Mouse (Mus musculus): ENCODE measurements around the gene Il20ra. TPM values are rescaled to one million over a fixed set of nuclear protein-coding genes. Genes with fewer than 3 reads are reported as not detected.

The Il20ra gene
- total and polyA plus RNA-seq, 3 experiments, result not detected

- Histone ChIP-seq H3K79me2 (replicated peaks; ENCODE audit: control insufficient read depth, extremely low read depth, insufficient read depth, poor library complexity, severe bottlenecking) (no peaks in the 10 kb centered on the region), H3K4me2 (ENCODE audit: insufficient read depth, low read depth, poor library complexity, severe bottlenecking) (no peak overlapping the region), H3K27ac (ENCODE audit: insufficient read depth, low read depth) (no peak overlapping the region), H3K4me1 (ENCODE audit: control insufficient read depth in 1 of 2, insufficient read depth in 2 of 2) (no peaks in the 10 kb centered on the region), H3K9ac (ENCODE audit: insufficient read depth, low read depth) (no peak overlapping the region), H3K4me3 (replicated peaks in 1 of 3; ENCODE audit: low read depth in 2 of 3, low read length in 2 of 3, poor library complexity in 1 of 3) (no peak overlapping the region), H3K9me3 (replicated peaks; ENCODE audit: low read length) (no peaks in the 10 kb centered on the region), H3K27me3 (replicated peaks) (no peaks in the 10 kb centered on the region), H3K36me3 (replicated peaks in 1 of 2; ENCODE audit: control insufficient read depth in 1 of 2, insufficient read depth in 1 of 2, low read length in 1 of 2) (no peaks in the 10 kb centered on the region)
- in situ Hi-C loops (cut with MboI; ENCODE audit: low pct_ligation_motif_present, low pct_unique_long_range_greater_than_20kb, low sequenced_read_pairs) (no loop called here), dilution Hi-C loops (cut with MboI; ENCODE audit: extremely low pct_ligation_motif_present, extremely low pct_unique_long_range_greater_than_20kb, low sequenced_read_pairs) (no loop called here)
- TF ChIP-seq NRF1 (IDR thresholded peaks at IDR 0.05; ENCODE audit: low read depth, low read length), result no peak
- no peak for TF ChIP-seq HCFC1 (IDR thresholded peaks at IDR 0.05; ENCODE audit: low read depth, low read length)
- no peak for TF ChIP-seq SMC3 (IDR thresholded peaks at IDR 0.05; ENCODE audit: low read depth, low read length)
- TF ChIP-seq MYC (IDR thresholded peaks at IDR 0.05; ENCODE audit: low read depth, low read length), result no peak
- no peak for TF ChIP-seq EP300 (IDR thresholded peaks at IDR 0.05; ENCODE audit: low read length)
- no peak for TF ChIP-seq BHLHE40 (IDR thresholded peaks at IDR 0.05; ENCODE audit: low read depth, low read length)
- TF ChIP-seq GABPA (IDR thresholded peaks at IDR 0.05; ENCODE audit: insufficient replicate concordance, low read depth, low read length), result no peak
- no peak for TF ChIP-seq IRF4 (IDR thresholded peaks at IDR 0.05; ENCODE audit: low read depth, low read length)
- no peak for TF ChIP-seq MAZ (IDR thresholded peaks at IDR 0.05; ENCODE audit: low read depth, low read length)
- no peak for TF ChIP-seq CHD2 (IDR thresholded peaks at IDR 0.05; ENCODE audit: low read length)
- no peak for TF ChIP-seq RCOR1 (conservative IDR thresholded peaks at IDR 0.05; ENCODE audit: low read depth, low read length)
- no peak for TF ChIP-seq ZKSCAN1 (IDR thresholded peaks at IDR 0.05; ENCODE audit: borderline replicate concordance, low read depth, low read length)
- no peak for TF ChIP-seq POLR2A (IDR thresholded peaks at IDR 0.05; ENCODE audit: low read depth, low read length)
- TF ChIP-seq MXI1 (IDR thresholded peaks at IDR 0.05; ENCODE audit: low read depth, low read length), result no peak
- no peak for TF ChIP-seq ELF1 (IDR thresholded peaks at IDR 0.05; ENCODE audit: low read depth, low read length)
- TF ChIP-seq SIN3A (IDR thresholded peaks at IDR 0.05; ENCODE audit: low read length), result no peak
- DNase-seq (ENCODE audit: extremely low read depth), result peak; percentile 23
Measured at GRCm38 (mm10) chr10:19802958-19803357, 90.6 kb downstream of the Il20ra start.

GRCm38 (mm10) chr10:19804763-19805162 is 92.4 kb downstream of the Il20ra start:
- H3K4me2 ChIP-seq (ENCODE audit: insufficient read depth, low read depth, poor library complexity, severe bottlenecking), result no peak overlapping the region
- in situ Hi-C loops (cut with MboI; ENCODE audit: low pct_ligation_motif_present, low pct_unique_long_range_greater_than_20kb, low sequenced_read_pairs) (no loop called here), dilution Hi-C loops (cut with MboI; ENCODE audit: extremely low pct_ligation_motif_present, extremely low pct_unique_long_range_greater_than_20kb, low sequenced_read_pairs) (no loop called here)
- no peaks in the 10 kb centered on the region for H3K79me2 ChIP-seq (replicated peaks; ENCODE audit: control insufficient read depth, extremely low read depth, insufficient read depth, poor library complexity, severe bottlenecking)
- DNase-seq (ENCODE audit: extremely low read depth), result no peak
- no peaks in the 10 kb centered on the region for H3K36me3 ChIP-seq (replicated peaks in 1 of 2; ENCODE audit: control insufficient read depth in 1 of 2, insufficient read depth in 1 of 2, low read length in 1 of 2)
- no peaks in the 10 kb centered on the region for H3K27me3 ChIP-seq (replicated peaks)
- no peak overlapping the region for H3K27ac ChIP-seq (ENCODE audit: insufficient read depth, low read depth)
- no peak overlapping the region for H3K4me3 ChIP-seq (replicated peaks in 1 of 3; ENCODE audit: low read depth in 2 of 3, low read length in 2 of 3, poor library complexity in 1 of 3)
- no peaks in the 10 kb centered on the region for H3K9me3 ChIP-seq (replicated peaks; ENCODE audit: low read length)
- no peak for TF ChIP-seq ZKSCAN1 (IDR thresholded peaks at IDR 0.05; ENCODE audit: borderline replicate concordance, low read depth, low read length)
- no peak for TF ChIP-seq EP300 (IDR thresholded peaks at IDR 0.05; ENCODE audit: low read length)
- TF ChIP-seq GABPA (IDR thresholded peaks at IDR 0.05; ENCODE audit: insufficient replicate concordance, low read depth, low read length), result no peak
- TF ChIP-seq TBP (conservative IDR thresholded peaks at IDR 0.05; ENCODE audit: low read depth, low read length), result no peak
- TF ChIP-seq NRF1 (IDR thresholded peaks at IDR 0.05; ENCODE audit: low read depth, low read length), result no peak
- no peak overlapping the region for H3K9ac ChIP-seq (ENCODE audit: insufficient read depth, low read depth)
- H3K4me1 ChIP-seq (ENCODE audit: control insufficient read depth in 1 of 2, insufficient read depth in 2 of 2), result no peaks in the 10 kb centered on the region

Other genes starting within 250 kb of the Il20ra start
- 17.3 and 17.6 TPM in 2 replicates for gene Ifngr1, start 120.6 kb upstream of the Il20ra start, total RNA-seq (2012; rRNA removed)
- 36.0 and 36.7 TPM in 2 replicates for gene Ifngr1, start 120.6 kb upstream of the Il20ra start, total RNA-seq (2014; rRNA removed)
- gene Ifngr1, start 120.6 kb upstream of the Il20ra start, polyA plus RNA-seq (2012; ENCODE audit: insufficient read length, low read depth), result 26.7 and 28.1 TPM in 2 replicates
- 0.08 and 0.13 TPM in 2 replicates for gene Il22ra2, start 90.6 kb upstream of the Il20ra start, total RNA-seq (2012; rRNA removed)
- gene Il22ra2, start 90.6 kb upstream of the Il20ra start, total RNA-seq (2014; rRNA removed), result not detected in 2 replicates
- gene Il22ra2, start 90.6 kb upstream of the Il20ra start, polyA plus RNA-seq (2012; ENCODE audit: insufficient read length, low read depth), result not detected in 2 replicates
- 0.21 and 0.93 TPM in 2 replicates for gene Slc35d3, start 138.9 kb downstream of the Il20ra start, total RNA-seq (2012; rRNA removed)
- gene Slc35d3, start 138.9 kb downstream of the Il20ra start, total RNA-seq (2014; rRNA removed), result 0.52 and 0.57 TPM in 2 replicates
- gene Slc35d3, start 138.9 kb downstream of the Il20ra start, polyA plus RNA-seq (2012; ENCODE audit: insufficient read length, low read depth), result 0.37 and 0.40 TPM in 2 replicates
- 26.5 and 28.0 TPM in 2 replicates for gene Pex7, start 195.1 kb downstream of the Il20ra start, total RNA-seq (2012; rRNA removed)
- gene Pex7, start 195.1 kb downstream of the Il20ra start, total RNA-seq (2014; rRNA removed), result 53.1 and 53.6 TPM in 2 replicates
- 30.2 and 32.4 TPM in 2 replicates for gene Pex7, start 195.1 kb downstream of the Il20ra start, polyA plus RNA-seq (2012; ENCODE audit: insufficient read length, low read depth)
- 27.6 and 28.8 TPM in 2 replicates for gene Map3k5, start 221.9 kb downstream of the Il20ra start, total RNA-seq (2012; rRNA removed)
- gene Map3k5, start 221.9 kb downstream of the Il20ra start, total RNA-seq (2014; rRNA removed), result 15.8 and 16.3 TPM in 2 replicates
- 27.3 and 31.0 TPM in 2 replicates for gene Map3k5, start 221.9 kb downstream of the Il20ra start, polyA plus RNA-seq (2012; ENCODE audit: insufficient read length, low read depth)

Data from CH12.LX (cell line).